Mouse (Mus musculus) urinary bladder, postnatal 14 days (tissue): ENCODE data around the gene Dennd1a.
A peak's percentile ranks its signal among the peaks of the same experiment; 100 is the strongest.

Source experiments
- DNase-seq: peaks from one replicate; pipeline ENCODE4 v3.0.0; 2021; ENCODE audit warnings: low spot score

The Dennd1a gene

DNA sequence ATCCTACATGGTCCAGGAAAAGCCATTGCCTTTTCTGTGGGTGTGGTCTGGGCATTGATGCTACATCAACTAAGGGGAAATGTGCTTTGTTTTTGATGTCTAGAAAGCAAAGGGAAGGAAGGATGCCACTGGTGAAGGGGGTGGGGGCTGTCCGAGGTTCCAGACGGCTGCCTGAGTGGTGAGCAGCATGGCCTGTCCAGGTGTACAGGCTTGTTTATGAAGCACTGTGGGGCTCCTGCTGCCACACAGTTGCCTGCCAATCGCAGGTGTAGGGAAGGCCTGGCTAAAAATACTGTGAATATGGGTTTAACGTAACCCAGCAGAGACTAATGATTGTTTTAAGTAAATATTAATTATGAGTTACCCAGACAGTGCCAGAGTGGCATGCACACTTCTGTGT lies 414.4 kb downstream of the Dennd1a start:
- DNase-seq, result no peak

DNA sequence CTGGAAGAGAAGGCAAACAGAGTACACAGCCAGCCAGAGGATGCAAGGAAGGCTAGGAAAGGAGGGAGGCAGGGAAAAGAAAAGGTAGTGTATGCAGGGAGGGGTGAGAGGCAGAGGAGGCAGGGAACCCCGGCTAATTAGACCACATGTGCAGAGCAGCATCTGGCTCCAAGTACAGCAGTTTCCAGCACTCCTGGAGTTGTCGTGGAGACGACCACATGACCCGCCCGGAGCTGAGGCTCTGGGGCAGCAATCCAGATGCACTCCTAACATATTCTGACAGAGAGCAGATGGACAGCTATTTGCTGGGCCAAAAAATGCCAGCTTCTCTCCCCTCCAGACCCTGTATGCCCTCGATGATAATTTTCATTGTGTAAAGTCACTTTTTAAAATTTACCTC lies 417.6 kb downstream of the Dennd1a start:
- no peak for DNase-seq

DNA sequence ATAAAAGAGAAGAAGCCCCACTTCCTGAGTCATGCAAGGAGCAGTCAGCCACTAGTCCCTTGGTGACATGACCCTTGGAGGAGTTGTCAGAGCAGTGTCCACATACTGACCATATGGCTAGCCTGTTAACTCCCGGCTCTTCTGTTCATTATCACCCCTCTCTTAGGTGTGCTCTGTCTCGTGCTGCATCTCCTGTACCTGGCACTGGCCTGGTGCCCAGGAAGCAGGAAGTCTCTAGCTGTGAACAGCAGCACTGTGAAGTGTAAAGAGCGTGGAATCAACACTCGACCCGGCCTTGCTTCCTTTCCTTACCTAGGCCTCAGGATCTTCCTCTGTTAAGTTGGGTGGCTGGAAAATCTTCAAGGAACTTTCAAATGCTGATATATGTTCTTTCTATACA lies 419.8 kb downstream of the Dennd1a start:
- no peak for DNase-seq

DNA sequence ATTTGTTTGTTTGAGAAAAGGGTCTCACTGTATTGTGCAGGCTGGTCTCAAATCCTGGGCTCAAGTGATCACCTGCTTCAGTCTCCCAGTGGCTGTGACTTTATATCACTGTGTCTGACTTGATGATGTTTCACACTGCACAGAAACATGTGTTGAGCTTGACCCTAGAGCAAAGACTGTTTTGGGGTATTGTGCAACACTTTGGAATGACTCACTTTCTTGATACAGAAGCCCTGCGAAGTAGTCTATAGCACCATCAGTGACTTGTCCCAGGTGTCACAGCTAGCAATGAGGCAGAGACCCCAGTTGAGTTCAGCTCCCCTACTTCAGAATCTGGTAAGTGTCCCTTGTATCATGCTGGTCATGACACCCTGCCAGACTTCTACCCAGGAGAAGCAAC lies 429.7 kb downstream of the Dennd1a start:
- DNase-seq, result no peak

DNA sequence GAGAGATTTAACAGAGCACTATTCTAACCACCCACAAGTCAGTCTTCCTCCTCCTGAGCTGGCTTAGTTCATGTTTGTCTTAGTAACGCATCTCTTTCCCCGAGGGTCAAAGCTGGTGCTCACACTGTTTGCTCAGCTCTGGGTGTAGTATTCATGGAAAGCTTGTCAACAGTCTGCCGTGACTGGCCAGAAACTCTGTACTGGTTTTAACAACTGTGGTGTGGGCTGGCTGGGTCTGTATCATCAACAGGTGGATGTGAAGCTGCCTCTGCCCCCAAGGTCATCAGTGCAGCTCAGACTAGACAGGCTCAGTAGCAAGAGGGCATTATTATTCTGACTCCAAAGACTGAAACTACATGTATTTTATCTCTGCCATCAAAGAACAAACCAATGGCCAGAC lies 430.2 kb downstream of the Dennd1a start:
- DNase-seq, result no peak

DNA sequence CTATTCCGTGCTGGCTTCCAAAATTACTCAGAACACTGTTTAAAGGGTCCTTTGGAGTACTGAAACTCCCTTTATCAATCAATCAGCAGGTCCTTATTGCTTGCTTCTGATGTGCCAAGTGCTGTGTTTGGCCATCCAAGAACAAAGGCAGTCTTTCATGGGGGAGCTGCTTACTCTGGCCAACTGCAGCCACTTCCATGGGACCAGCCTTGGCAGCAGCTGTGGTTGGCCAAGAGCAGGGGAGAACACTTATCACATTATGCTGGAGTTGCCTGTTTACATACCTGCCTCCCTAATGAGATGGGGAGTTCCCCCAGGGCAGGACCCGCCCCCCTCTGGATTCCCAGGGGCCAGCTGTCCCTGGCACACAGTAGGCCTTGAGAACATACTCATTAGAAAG lies 432.0 kb downstream of the Dennd1a start:
- no peak for DNase-seq

DNA sequence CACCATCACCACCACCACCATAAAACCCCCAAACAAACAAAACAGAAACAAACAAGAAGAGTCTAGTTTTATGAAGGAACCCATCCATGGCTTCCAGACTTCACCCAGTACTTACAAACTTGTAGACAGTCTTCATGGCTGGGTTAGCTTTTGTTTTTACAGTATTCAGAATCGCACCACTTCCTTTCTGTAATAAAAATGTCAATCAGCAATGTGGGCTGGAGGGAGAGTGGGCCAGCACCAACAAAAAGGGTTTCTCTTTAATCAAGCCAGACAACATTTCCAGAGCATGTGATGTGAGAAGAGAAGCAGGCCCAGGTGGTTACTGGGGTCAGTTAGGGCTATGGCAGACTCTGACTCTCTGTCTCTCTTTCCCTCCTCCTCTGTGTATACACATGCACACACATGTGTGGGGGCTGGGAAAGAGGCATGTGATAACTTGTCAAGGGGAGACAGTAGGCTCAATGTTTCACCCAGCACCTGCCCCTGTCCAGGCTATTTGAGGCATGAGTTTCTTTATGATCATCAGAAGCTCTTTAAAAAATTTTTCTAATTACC lies 433.2 kb downstream of the Dennd1a start:
- no peak for DNase-seq

DNA sequence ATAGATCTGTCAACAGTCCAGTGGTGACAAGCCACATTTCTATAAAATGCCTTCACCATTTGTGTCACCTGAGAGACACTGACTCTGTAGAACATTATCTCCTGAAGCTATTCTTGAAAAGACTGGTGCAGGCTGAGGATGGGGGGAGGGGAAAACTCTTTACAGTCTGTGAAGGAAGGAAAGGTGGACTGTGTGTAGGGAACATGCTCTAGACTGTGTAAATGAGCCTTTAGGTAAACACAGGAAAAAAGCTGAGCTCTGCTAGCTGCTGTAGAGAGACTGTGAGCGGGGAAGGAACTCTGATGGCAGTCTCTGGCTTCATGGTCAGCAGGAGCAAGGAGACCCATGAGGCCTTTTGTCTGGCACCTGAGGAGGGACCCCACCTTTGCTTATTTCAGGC lies 436.6 kb downstream of the Dennd1a start:
- DNase-seq, result no peak

DNA sequence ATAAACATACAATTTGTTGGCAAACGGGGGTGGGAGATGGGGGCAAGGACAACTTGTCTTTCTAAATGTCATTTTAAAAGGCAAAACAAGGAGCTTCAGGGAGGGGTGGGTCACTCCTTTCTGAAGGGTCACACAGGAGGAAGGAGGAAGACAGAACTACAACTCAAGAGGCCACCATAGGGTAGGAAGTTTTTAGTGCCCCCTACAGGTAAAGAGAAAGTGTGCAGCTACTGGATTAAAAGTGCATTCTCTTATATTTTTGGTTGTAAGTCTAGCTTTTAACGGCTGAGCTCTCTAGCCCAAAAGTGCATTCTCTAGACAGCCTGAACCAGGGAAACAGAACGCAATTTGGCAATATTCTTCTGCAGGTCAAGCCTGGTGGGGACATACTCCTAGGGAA lies 437.8 kb downstream of the Dennd1a start:
- no peak for DNase-seq

DNA sequence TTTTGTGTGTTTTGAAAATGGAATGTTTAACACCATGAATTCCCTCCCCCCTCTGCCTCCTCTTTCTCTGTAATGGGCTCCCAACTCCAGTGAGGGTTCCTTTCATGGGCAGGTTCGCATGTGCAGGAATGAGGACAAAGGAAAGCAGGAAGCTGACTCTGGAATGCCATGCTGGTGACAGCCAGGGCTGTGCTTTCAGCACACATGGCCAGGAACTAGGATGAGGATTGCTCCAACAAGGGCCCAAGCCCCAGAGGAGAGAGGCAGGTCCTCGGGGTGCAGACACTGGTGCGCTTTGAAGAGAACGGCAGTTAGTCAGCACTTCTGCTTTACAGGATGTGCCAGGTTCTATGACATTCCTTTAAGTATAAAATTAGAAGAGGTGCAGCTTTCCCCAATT lies 444.5 kb downstream of the Dennd1a start:
- DNase-seq, result no peak

DNA sequence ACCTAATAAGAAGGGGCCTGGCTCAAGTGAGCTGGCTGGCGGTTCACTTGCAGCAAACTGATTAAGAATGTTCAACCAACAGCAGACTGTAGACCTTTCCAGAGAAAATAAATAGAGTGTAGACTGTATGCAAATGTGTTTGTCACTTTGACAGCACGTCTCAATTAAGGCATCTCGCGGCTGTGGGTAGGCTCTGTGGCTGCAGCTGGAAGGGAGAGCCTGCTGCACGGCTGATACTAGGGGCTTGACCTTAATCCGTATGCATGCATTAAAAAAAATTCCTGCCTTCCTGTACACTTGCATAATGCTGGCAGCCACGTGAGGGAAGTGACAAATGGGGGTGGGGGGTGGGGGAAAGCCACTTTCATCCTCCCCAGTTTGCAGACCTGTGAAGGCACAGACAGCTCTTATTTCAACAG lies 445.0 kb downstream of the Dennd1a start:
- no peak for DNase-seq

DNA sequence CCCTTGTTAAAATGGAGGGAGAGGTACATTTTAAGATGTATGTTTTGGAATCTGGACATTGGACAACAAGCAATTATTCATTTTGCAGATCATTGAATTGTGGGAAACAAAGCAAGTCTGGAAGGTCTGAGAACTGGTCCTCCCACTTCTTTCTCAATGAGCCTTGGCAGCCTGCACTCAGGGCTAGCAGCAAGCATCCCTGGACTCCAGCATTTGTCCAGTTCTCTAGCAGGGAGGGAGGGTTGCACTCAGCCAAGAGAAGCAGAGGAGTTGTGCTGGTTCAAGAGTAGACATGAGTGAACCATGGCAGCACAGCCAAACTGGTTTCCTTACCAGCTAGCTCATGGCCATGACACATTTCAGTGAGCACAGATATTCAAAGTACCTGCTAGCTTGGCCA lies 447.3 kb downstream of the Dennd1a start:
- DNase-seq, result no peak

DNA sequence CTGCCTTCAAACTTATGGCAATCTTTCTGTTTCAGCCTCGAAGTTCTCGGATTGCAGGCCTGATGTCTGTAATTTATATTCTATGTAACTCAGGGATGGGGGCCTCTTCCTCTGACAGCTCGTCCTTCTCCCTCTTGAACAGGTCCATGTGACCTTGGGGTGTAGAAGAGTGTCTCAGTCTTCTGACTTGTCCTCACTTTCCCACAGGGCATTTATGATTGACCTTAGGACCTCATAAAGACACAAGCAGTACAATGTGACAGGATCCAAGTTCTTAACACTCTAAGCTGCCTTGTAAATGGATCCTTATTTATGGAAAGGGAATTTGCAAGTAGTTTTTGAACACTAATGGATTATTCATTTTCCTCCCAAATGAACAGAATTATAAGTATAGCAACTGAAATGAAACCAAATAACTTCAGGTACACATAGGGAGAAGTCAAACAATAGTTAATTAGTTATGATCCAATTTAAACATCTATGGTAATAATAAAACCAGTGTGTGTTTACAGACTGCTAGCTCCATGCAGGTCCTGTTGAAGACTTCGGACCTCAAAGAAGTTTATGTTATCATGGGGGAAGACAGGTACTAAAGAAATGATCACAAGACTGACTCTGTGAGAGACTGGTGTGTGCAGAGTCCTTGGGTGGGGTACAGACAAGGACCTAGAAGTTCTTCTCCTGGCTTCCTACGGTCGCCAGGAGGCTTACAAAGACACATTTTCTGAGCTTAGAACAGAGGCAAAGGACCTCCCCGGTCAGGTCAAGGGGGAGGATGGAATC lies 448.8 kb downstream of the Dennd1a start:
- no peak for DNase-seq

DNA sequence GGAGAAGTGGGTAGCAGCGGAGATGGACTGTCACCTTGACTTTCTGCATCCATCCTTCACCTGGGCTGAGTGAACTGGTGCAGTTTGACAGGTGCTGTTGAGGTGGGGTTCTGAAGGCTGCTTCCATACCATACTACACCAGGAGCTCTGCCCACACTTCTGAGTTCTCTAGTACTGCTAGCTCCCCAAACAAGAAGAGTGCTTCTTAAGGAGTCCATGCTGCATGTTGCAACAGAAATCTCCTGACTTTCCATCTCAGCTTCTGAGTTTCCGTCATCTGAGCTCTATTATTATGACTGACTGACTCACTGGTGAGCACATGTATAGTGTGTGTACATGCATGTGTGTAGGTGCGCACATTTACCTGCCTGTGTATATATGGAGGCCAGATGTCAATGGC lies 449.6 kb downstream of the Dennd1a start:
- no peak for DNase-seq

DNA sequence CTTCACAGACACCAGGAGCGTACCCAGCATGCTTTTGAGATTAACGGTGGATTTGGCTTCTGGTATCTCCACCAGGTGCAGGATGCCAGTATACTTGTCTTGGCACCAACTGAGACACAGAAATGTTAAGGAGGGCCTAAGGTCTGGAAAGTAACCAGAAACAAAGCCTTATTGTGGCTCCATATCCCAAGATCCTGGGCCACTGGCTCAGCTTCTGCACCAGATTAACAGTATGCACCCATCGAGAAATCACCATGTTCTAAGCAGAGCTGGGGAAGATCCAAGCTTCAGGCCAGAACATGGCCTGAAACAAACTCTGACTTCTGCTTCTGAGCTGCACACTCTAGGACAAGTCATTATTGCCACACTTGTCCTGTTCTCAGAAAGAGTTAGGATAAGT lies 450.3 kb downstream of the Dennd1a start:
- no peak for DNase-seq

DNA sequence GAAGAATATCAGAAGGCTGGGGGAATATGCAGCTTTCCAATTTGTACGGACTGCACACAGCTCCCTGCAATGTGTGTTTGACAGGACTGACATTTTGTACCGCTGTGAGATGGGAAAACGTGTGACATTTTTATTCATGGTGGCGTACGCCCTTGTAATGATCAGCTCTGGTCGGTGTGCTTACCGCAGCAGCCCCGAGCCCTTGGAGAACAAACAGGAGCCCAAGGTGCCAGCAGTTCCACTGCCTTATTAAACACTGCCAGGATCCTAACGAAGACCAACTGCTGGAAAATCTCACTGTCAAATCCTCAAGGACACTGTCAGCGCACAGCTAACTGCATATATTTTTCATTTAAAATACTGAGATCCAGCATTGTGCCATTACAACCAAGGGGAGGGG lies 454.9 kb downstream of the Dennd1a start:
- DNase-seq, result no peak

DNA sequence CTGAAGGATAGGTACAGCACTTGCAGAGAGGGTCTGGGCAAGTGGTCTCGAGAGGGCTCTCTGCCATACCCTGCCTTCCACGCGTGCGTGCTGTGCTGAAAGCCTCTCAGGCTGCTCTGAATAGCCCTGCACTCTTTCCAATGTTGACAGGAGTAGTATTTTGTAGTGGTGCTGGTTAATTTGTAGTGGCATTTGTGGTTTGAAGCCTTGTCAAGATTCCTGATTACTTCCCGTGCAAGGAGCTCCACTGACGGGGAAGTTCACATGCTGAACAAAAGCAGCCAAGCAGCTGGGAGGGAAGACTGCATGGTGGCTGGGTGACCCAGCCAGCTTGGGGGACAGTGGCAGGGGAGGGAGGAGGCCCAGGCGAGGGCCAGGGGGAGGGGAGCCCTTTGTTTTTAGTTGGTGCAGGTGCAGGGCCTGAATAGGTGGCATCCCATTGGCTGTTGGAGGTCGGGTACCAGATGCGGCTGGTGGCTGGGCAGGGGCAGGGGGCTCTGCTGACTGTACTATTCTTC lies 457.4 kb downstream of the Dennd1a start:
- DNase-seq, result no peak

DNA sequence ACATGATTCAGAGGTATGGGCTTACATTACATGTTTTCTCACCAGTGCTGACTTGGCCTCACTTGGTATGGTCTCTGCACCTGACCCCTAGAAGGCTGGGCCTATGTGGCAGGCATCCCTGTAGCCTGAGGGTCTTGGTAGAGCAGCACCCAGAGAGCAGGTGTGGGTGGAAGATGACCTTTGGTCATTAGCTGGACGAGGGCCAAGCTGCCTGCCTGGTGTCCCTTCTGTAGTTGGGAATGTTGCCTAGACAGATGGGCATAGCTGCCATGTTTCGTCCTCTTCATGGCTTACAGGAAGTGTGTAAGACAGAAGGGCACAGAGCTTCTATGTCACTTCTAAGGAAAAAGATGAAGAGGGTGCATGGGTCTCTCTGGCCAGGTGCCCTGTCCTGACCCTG lies 463.4 kb downstream of the Dennd1a start:
- no peak for DNase-seq

DNA sequence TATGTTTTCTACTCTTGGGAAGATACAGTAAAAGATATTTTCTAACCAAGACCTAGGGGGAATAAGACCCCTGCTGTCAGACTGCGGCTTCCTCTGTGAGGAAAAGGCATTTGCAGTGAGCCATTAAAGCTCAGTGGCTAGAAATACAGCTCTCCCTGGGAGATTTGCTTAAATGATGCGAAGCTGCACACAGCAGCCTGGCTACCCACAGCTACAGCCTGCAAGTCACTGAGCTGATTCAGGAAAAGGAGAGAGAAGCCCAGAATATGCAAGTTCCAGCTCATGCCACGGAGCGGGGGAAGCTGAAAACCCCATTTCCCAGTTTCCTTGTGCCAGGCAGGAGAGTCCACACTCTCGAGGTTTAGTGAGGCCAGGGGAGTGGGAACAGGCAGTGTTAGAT lies 465.1 kb downstream of the Dennd1a start:
- DNase-seq, result no peak

DNA sequence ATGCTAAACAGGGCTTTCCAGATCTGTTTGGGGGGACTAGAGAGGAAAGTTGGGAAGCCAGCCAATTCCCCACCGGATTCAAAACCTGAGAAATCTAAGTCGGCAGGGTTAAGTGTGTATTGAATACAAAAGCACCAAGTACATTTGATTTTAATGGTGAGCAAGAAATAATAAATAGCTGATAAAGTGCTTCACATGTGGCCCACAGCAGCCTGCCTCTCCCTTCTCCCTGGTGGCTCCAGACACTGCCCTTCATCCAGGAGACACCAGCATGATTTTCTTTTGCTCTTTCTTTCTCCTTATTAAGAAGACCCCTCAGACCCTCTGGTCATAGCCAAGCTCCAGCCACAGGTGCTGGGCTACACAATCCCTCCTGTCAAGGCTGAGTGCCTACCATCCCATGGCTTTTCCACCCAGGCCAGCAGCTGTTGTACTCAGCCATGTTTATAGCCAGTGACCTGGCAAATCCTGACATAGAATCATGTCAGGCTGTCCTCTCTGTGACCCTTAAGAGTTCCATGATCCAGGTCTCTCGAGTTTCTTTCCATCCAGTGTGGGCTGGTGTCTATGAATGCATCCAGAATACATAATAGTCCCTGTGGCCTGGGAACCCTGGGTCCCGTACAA lies 467.6 kb downstream of the Dennd1a start:
- no peak for DNase-seq

DNA sequence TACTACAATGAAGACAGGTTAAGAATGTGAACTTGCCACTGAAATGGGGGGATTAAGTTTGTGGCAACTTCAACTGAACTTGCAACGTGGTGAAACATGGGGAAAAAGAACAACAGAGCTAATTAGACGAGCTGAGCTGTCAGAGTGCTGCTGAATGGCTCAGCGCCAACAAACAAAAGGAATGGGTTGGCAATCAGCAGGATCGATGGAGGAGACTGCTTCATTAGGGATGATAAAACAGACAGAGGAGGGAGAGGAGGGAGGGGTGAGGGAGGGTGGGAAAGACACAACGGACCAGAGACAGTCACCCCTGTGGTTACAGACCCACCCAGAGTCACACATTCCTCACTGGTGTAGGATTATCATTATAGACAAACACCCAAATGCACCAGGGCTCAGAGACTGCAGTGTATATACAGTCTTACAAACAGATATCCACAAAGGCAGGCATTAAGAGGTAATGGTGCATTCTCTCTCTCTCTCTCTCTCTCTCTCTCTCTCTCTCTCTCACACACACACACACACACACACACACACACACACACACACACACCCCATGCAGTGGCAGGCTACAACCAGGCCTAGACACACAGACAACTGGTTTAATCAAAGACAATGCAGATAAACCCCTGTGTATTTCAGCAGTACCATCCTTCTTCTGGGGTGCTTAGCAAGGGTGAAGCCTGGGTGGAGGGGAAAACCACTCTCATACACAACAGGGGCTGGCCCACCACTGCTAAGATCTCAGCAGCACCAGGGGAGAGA lies 468.2 kb downstream of the Dennd1a start:
- no peak for DNase-seq

DNA sequence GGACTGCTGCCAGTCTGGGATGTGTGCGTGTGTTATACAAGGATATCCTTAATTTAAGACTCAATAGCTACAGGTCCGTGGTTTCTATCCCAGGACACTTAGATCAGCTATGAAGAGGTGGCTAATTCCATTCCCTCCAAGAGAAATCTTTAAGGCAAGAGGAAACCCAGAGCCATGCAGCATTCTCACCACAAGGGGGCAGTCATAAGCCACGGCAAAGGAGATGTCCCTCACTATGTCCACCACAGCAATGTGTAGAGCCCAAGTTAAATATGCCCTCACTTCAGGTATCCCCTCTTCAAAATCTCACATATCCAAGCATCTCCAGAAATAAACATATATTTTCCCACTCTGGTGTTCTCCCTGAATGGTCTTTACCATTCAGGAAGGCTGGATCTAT lies 471.5 kb downstream of the Dennd1a start:
- peak; percentile 71 for DNase-seq
